Mouse (Mus musculus) liver, embryonic 13.5 days (tissue): ENCODE results near the gene Wwox. TPM values are rescaled to one million over a fixed set of nuclear protein-coding genes. Genes with fewer than 3 reads are reported as not detected.

Experiments
- ATAC-seq: fragments of 200-750 bp; cut with Nextera tagmentation; 2 replicates; pipeline ENCODE4 v1.8.0; 2017; ENCODE audit warnings: low read depth, mild to moderate bottlenecking, moderate number of reproducible peaks, moderate library complexity
- DNase-seq: peaks from one replicate; pipeline ENCODE4 v3.0.0; 2022
- H3K27ac ChIP-seq: fragments of 300-500 bp; sonication (generic); 2 replicates; pipeline ENCODE4 v1.5.1; 2015; ENCODE audit warnings: moderate library complexity, mild to moderate bottlenecking, inconsistent platforms
- H3K27me3 ChIP-seq: fragments of 300-500 bp; sonication (generic); 2 replicates; pipeline ENCODE4 v1.6.1; 2015; ENCODE audit warnings: mild to moderate bottlenecking, inconsistent platforms
- H3K36me3 ChIP-seq: fragments of 300-500 bp; sonication (generic); 2 replicates; pipeline ENCODE4 v1.6.1; 2015; ENCODE audit warnings: mild to moderate bottlenecking, inconsistent platforms
- H3K4me1 ChIP-seq: fragments of 300-500 bp; sonication (generic); replicated peaks from 2 replicates; pipeline ENCODE4 v1.6.1; 2015; ENCODE audit warnings: inconsistent platforms
- H3K4me2 ChIP-seq: fragments of 300-500 bp; sonication (generic); 2 replicates; pipeline ENCODE4 v1.6.1; 2015; ENCODE audit warnings: inconsistent platforms, mild to moderate bottlenecking, moderate library complexity
- H3K4me3 ChIP-seq: fragments of 300-500 bp; sonication (generic); replicated peaks from 2 replicates; pipeline ENCODE4 v1.5.1; 2015; ENCODE audit warnings: mild to moderate bottlenecking, inconsistent platforms
- H3K9ac ChIP-seq: fragments of 300-500 bp; sonication (generic); 2 replicates; pipeline ENCODE4 v1.6.1; 2015; ENCODE audit warnings: mild to moderate bottlenecking, inconsistent platforms
- H3K9me3 ChIP-seq: fragments of 300-500 bp; sonication (generic); replicated peaks from 2 replicates; pipeline ENCODE4 v1.6.1; 2016; ENCODE audit warnings: inconsistent platforms
- WGBS: fragments of 180-500 bp; shearing (Covaris S2); methylation state at CpG from one replicate; pipeline ENCODE4 v1.1.7; 2015; ENCODE audit not compliant: insufficient replicate concordance; 5-methylcytosine and 5-hydroxymethylcytosine counted together
- polyA plus RNA-seq: library from polyadenylated mRNA; unstranded; fragments of >200 nt; fragmentation: Nextera tagmentation; extraction: Ambion mirVana; gene quantifications from 2 replicates; pipeline ENCODE4 v1.2.1, GENCODE M21; 2015

The Wwox gene
- polyA plus RNA-seq = 3.6 and 4.0 TPM in 2 replicates

GRCm38 (mm10) chr8:114439334-114440204 is at the start of gene Wwox:
Wwox (plus strand) TSS chr8:114439655.
- H3K4me1 ChIP-seq = peaks cover 17% of the 10 kb centered on the region
- H3K36me3 ChIP-seq = 0 out of 2 replicates have a peak, but pooled peaks cover under 1% of the 10 kb centered on the region
- H3K4me2 ChIP-seq = peak within 1 kb of the TSS; percentile 94
- no peaks in the 10 kb centered on the region for H3K27me3 ChIP-seq
- peak within 1 kb of the TSS; percentile 87 for H3K9ac ChIP-seq
- no peaks in the 10 kb centered on the region for H3K9me3 ChIP-seq
- DNase-seq (peak; percentile 96), ATAC-seq (peak; percentile 91)
- peak within 1 kb of the TSS; percentile 80 for H3K4me3 ChIP-seq
- peak within 1 kb of the TSS; percentile 77 for H3K27ac ChIP-seq
- WGBS = under 1% methylated on average over 54 of the region's 54 CpGs

GRCm38 (mm10) chr8:114390465-114391254 is 48.8 kb upstream of the Wwox start:
- Histone ChIP-seq H3K4me1 (no peaks in the 10 kb centered on the region), H3K4me3 (no peak overlapping the region), H3K9me3 (no peaks in the 10 kb centered on the region), H3K27me3 (no peaks in the 10 kb centered on the region), H3K27ac (no peak overlapping the region), H3K36me3 (no peaks in the 10 kb centered on the region), H3K9ac (no peak overlapping the region), H3K4me2 (no peak overlapping the region)
- no peak for DNase-seq
- 42% methylated on average over 12 of the region's 13 CpGs for whole genome bisulfite sequencing
- ATAC-seq = no peak

DNA sequence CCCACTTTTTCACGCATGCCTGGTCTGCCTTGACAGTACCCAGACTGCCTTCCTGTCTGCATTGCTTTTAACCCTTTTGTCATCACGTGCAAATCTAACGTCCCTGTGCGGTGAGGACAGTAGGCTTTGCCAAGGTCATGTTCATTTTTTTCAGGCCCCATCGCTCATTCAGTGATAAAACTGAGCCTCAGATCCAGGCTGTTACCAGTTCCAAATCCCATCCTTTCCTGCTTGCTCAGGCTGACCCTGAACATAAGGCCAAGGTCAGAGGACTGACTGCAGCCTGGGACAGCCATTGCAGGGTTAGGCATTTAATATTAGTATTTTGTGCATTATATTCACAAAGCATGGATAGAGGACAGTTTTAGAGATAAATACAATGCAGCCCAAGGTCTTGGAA is 41.1 kb upstream of the Wwox start:
- 79% methylated on average over 5 of the region's 5 CpGs for WGBS
- no peak for DNase-seq
- H3K27ac ChIP-seq = no peak overlapping the region
- no peaks in the 10 kb centered on the region for H3K27me3 ChIP-seq
- no peak overlapping the region for H3K4me3 ChIP-seq
- H3K36me3 ChIP-seq = no peaks in the 10 kb centered on the region
- H3K9me3 ChIP-seq = no peaks in the 10 kb centered on the region
- no peak overlapping the region for H3K9ac ChIP-seq
- no peak overlapping the region for H3K4me2 ChIP-seq
- no peaks in the 10 kb centered on the region for H3K4me1 ChIP-seq
- no peak for ATAC-seq

- no peaks in the 10 kb centered on the region for H3K36me3 ChIP-seq
Measured at GRCm38 (mm10) chr8:114399273-114399672, 40.2 kb upstream of the Wwox start.

GRCm38 (mm10) chr8:114401679-114402078 is 37.8 kb upstream of the Wwox start:
- ATAC-seq = no peak
- H3K4me3 ChIP-seq = no peak overlapping the region
- DNase-seq = no peak
- H3K27me3 ChIP-seq = no peaks in the 10 kb centered on the region
- no peak overlapping the region for H3K4me2 ChIP-seq
- 52% methylated on average over 7 of the region's 7 CpGs for WGBS
- H3K36me3 ChIP-seq = no peaks in the 10 kb centered on the region
- no peaks in the 10 kb centered on the region for H3K4me1 ChIP-seq
- H3K27ac ChIP-seq = no peak overlapping the region
- H3K9me3 ChIP-seq = no peaks in the 10 kb centered on the region
- H3K9ac ChIP-seq = no peak overlapping the region

More at GRCm38 (mm10) chr8:114399273-114399672, 40.2 kb upstream of the Wwox start:
- no peak for DNase-seq
- Histone ChIP-seq H3K4me1 (no peaks in the 10 kb centered on the region), H3K27ac (no peak overlapping the region), H3K4me3 (no peak overlapping the region), H3K4me2 (no peak overlapping the region), H3K9me3 (no peaks in the 10 kb centered on the region), H3K27me3 (no peaks in the 10 kb centered on the region), H3K9ac (no peak overlapping the region)
- 79% methylated on average over 5 of the region's 5 CpGs for WGBS
- no peak for ATAC-seq

DNA sequence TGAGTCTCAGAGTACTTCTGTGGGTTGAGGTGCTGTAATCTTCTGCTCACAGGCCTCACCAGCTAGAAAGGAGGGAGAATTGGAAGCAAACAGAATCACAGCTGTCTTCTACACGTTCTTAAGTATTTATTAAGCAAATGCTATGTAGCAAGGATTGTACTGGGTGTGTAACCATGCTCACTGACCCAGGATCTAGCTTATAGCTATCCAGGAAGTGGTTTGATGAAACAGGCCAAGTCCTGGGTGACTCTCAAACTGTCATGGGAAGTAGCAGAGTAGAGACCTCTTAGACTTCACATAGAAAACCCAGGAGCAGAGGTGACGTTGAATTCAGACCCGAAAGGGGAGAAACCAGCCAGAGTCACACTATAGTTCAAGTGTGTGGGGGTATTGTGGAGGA is 28.0 kb upstream of the Wwox start:
- ATAC-seq = no peak
- no peak overlapping the region for H3K27ac ChIP-seq
- 53% methylated on average over 3 of the region's 3 CpGs for WGBS

GRCm38 (mm10) chr8:114417786-114418185 is 21.7 kb upstream of the Wwox start, which contains the start of gene Clec3a:
Clec3a (plus strand) TSS chr8:114418086.
- H3K4me3 ChIP-seq = no peak within 1 kb of the TSS
- ATAC-seq (no peak), DNase-seq (no peak)
- H3K9ac ChIP-seq = no peak within 1 kb of the TSS
- H3K9me3 ChIP-seq = no peaks in the 10 kb centered on the region
- H3K36me3 ChIP-seq = no peaks in the 10 kb centered on the region
- H3K4me2 ChIP-seq = no peak within 1 kb of the TSS
- 63% methylated on average over 8 of the region's 8 CpGs for WGBS
- no peak within 1 kb of the TSS for H3K27ac ChIP-seq
- H3K27me3 ChIP-seq = no peaks in the 10 kb centered on the region
- no peaks in the 10 kb centered on the region for H3K4me1 ChIP-seq

More for the DNA sequence above, 28.0 kb upstream of the Wwox start:
- H3K4me1 ChIP-seq = no peaks in the 10 kb centered on the region
- H3K36me3 ChIP-seq = no peaks in the 10 kb centered on the region
- no peak overlapping the region for H3K9ac ChIP-seq
- no peak overlapping the region for H3K4me2 ChIP-seq
- no peaks in the 10 kb centered on the region for H3K9me3 ChIP-seq
- H3K27me3 ChIP-seq = no peaks in the 10 kb centered on the region
- DNase-seq = no peak
- H3K4me3 ChIP-seq = no peak overlapping the region

GRCm38 (mm10) chr8:114418486-114418885 is 21.0 kb upstream of the Wwox start:
- H3K27ac ChIP-seq = no peak overlapping the region
- no peak overlapping the region for H3K4me2 ChIP-seq
- ATAC-seq (no peak), DNase-seq (no peak)
- no peak overlapping the region for H3K4me3 ChIP-seq
- no peak overlapping the region for H3K9ac ChIP-seq
- no peaks in the 10 kb centered on the region for H3K36me3 ChIP-seq
- 46% methylated on average over 5 of the region's 5 CpGs for WGBS
- H3K4me1 ChIP-seq = no peaks in the 10 kb centered on the region
- H3K9me3 ChIP-seq = no peaks in the 10 kb centered on the region
- H3K27me3 ChIP-seq = no peaks in the 10 kb centered on the region

- DNase-seq (no peak), ATAC-seq (no peak)
- H3K4me1 ChIP-seq = no peaks in the 10 kb centered on the region
- H3K36me3 ChIP-seq = no peaks in the 10 kb centered on the region
- H3K27me3 ChIP-seq = no peaks in the 10 kb centered on the region
- no peak overlapping the region for H3K27ac ChIP-seq
- WGBS = 26% methylated on average over 6 of the region's 6 CpGs
- no peaks in the 10 kb centered on the region for H3K9me3 ChIP-seq
- no peak overlapping the region for H3K4me3 ChIP-seq
- no peak overlapping the region for H3K9ac ChIP-seq
- no peak overlapping the region for H3K4me2 ChIP-seq
Measured at GRCm38 (mm10) chr8:114418904-114419303, 20.6 kb upstream of the Wwox start.

- no peaks in the 10 kb centered on the region for H3K4me1 ChIP-seq
- DNase-seq (no peak), ATAC-seq (no peak)
- H3K4me2 ChIP-seq = no peak overlapping the region
- H3K9ac ChIP-seq = no peak overlapping the region
- no peaks in the 10 kb centered on the region for H3K9me3 ChIP-seq
- H3K4me3 ChIP-seq = no peak overlapping the region
- H3K27ac ChIP-seq = no peak overlapping the region
- no peaks in the 10 kb centered on the region for H3K27me3 ChIP-seq
- 51% methylated on average over 4 of the region's 4 CpGs for WGBS
- no peaks in the 10 kb centered on the region for H3K36me3 ChIP-seq
Measured at GRCm38 (mm10) chr8:114421544-114421943, 17.9 kb upstream of the Wwox start.

- Histone ChIP-seq H3K27me3 (no peaks in the 10 kb centered on the region), H3K27ac (no peak overlapping the region), H3K4me2 (no peak overlapping the region), H3K9ac (no peak overlapping the region), H3K36me3 (no peaks in the 10 kb centered on the region), H3K4me1 (peaks cover 17% of the 10 kb centered on the region), H3K9me3 (no peaks in the 10 kb centered on the region), H3K4me3 (no peak overlapping the region)
- no peak for ATAC-seq
- peak; percentile 52 for DNase-seq
- WGBS = 7% methylated on average over 6 of the region's 6 CpGs
Measured at GRCm38 (mm10) chr8:114438236-114438635, 1.2 kb upstream of the Wwox start.
